Mouse (Mus musculus) megakaryocyte, embryonic 14.5 days (primary cell): ENCODE results near the gene Nqo1.

Experiments
- FLI1 ChIP-seq: IDR thresholded peaks from 2 replicates; pipeline ENCODE4 v1.6.1; 2012; ENCODE audit warnings: low read length, inconsistent platforms, mixed read lengths
- GATA1 ChIP-seq: IDR thresholded peaks from 3 replicates; pipeline ENCODE4 v1.6.1; 2012; ENCODE audit warnings: mixed read lengths, low read length, inconsistent platforms, borderline replicate concordance

GRCm38 (mm10) chr8:107401866-107402265, 1.1 kb downstream of the Nqo1 start:
- TF ChIP-seq GATA1, result no peak
- TF ChIP-seq FLI1, result no peak
